Mouse (Mus musculus): ENCODE results near the gene 4921517D22Rik. TPM values are rescaled to one million over a fixed set of nuclear protein-coding genes. Genes with fewer than 3 reads are reported as not detected.
"Not testable (repeated sequence)": the region's sequence is repeated elsewhere in the genome, so short reads cannot be mapped to it uniquely, and the experiment has no call there.

Gene 4921517D22Rik
- polyA plus RNA-seq, 1 experiment from 2014 or later, result not detected

DNA sequence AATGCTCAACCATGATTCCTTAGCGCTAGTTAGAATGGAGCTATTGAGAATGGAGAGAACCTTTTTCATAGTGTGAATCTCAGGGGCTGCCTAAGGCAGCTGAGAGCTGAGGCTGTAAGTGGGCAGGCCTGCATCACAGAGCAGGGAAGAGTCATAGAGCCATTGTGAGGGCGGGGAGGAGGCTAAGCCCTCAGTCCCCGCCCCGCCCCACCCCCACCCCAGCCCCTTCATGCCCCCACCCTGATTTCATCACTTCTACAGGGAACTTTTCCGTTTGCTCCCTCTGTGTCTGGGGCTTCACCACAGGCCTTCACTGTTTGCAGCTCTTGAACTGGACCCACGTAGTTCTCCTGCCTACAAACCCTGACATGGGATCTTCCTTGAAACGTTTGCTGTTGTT is 37.7 kb upstream of the 4921517D22Rik start, which contains the start of gene Spata31d1d:
Gene Spata31d1d (minus strand): TSS at position 101 of the 400 bp plus-strand sequence.
- H3K4me2 ChIP-seq, result no peak within 1 kb of the TSS
- no peak within 1 kb of the TSS for H3K9ac ChIP-seq
- no peak for TF ChIP-seq CTCF (IDR thresholded peaks at IDR 0.05; ENCODE audit: low read depth)
- WGBS, result 35% methylated on average over 7 of the region's 7 CpGs
- no peak within 1 kb of the TSS for H3K4me3 ChIP-seq (ENCODE audit: low read depth, low read length)
- ATAC-seq (ENCODE audit: insufficient read depth) (no peak), DNase-seq (no peak)
- no peaks in the 10 kb centered on the region for H3K4me1 ChIP-seq (ENCODE audit: insufficient read depth)
- no peaks in the 10 kb centered on the region for H3K36me3 ChIP-seq (ENCODE audit: insufficient read depth)
- H3K27ac ChIP-seq (ENCODE audit: low read depth), result no peak within 1 kb of the TSS
- no peaks in the 10 kb centered on the region for H3K27me3 ChIP-seq (ENCODE audit: insufficient read depth, low read length)
- no peaks in the 10 kb centered on the region for H3K9me3 ChIP-seq (ENCODE audit: low read depth, low read length)

DNA sequence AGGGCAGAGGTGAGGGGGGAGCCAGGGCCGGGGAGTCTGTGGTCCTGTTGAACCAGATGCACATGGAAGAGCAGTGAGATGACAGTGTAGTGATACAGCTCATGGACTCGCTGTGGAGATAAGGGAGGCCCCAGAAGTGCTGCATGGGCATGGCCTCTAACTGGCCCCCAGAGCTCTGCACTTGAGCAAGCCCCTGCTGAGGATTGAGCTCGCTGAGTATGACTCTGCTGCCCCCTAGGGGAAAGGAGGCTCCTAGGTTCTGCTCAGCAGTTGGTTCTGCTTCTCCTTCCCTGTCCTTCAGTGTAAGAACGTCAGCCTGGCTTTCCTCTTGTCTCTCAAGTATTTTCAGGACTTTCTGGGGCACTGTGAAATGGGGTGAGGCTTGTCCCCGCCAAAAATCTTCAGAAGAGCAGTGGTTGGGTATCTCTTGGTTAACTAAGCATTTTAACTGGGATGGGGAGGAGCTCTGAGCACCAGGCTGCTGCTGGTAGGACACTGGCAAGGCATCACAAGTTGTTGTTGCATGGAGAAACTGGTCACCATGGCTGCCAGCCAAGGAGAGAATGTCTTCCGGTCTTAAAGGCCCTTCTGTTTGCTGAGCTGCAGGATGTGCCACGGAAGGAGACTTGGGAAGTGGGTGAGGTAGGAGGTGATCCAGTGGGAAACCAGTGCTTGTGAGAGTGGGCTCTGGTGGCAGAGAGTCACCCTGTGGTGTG is 34.6 kb upstream of the 4921517D22Rik start:
- H3K4me3 ChIP-seq (ENCODE audit: low read depth, low read length), result no peak overlapping the region
- no peaks in the 10 kb centered on the region for H3K36me3 ChIP-seq (ENCODE audit: insufficient read depth)
- no peak overlapping the region for H3K4me2 ChIP-seq
- ATAC-seq (ENCODE audit: insufficient read depth) (peak; percentile 92), DNase-seq (peak; percentile 95)
- no peak overlapping the region for H3K9ac ChIP-seq
- no peaks in the 10 kb centered on the region for H3K4me1 ChIP-seq (ENCODE audit: insufficient read depth)
- 22% methylated on average over 7 of the region's 7 CpGs for WGBS
- H3K9me3 ChIP-seq (ENCODE audit: low read depth, low read length), result no peaks in the 10 kb centered on the region
- H3K27ac ChIP-seq (ENCODE audit: low read depth), result no peak overlapping the region
- H3K27me3 ChIP-seq (ENCODE audit: insufficient read depth, low read length), result no peaks in the 10 kb centered on the region
- peak; percentile 96 for TF ChIP-seq CTCF (IDR thresholded peaks at IDR 0.05; ENCODE audit: low read depth)

DNA sequence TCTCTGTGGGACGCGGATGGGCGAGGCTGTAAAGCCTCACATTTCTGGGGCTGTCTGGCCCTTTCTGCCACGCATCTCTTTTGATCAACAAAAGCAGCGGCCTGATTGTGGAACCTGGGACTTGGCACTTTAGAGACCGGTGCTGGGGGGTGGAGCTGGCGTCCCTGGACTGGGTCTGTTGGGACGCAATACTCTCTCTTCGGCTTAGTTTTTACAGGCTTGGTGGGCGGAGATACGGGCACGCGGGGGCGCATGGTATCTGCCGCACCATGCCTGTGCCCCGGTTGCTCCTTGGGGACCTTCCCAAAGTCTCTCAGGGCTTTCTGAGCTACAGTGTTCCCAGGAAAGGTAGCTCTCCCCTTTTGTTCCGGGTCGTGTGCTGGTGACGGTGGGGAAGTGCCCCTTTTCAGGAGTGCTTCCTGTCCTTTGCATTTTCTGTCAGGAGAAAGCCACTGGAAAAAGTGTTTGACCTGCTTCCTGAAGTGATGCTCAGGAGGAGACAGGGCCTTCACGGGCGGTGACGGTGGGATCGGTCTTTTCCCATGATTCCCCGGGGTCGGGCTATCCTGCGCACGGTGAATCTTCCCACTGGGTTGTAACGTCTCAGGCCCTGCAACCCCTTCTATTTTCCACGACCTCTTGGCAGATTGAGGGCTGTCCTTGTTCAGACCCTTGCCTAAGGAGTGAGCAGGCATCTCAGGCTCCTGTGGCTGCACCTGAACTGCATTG is 32.4 kb upstream of the 4921517D22Rik start:
- no peaks in the 10 kb centered on the region for H3K27me3 ChIP-seq (ENCODE audit: insufficient read depth, low read length)
- WGBS, result 25% methylated on average over 29 of the region's 29 CpGs
- H3K9me3 ChIP-seq (ENCODE audit: low read depth, low read length), result no peaks in the 10 kb centered on the region
- peak overlapping the region; percentile 44 for H3K4me2 ChIP-seq
- peak overlapping the region; percentile 14; the same call in 1 of the 2 replicates for H3K4me3 ChIP-seq (ENCODE audit: low read depth, low read length)
- no peaks in the 10 kb centered on the region for H3K4me1 ChIP-seq (ENCODE audit: insufficient read depth)
- H3K9ac ChIP-seq, result no peak overlapping the region; the same call in 1 of the 2 replicates
- no peak overlapping the region for H3K27ac ChIP-seq (ENCODE audit: low read depth)
- H3K36me3 ChIP-seq (ENCODE audit: insufficient read depth), result no peaks in the 10 kb centered on the region
- ATAC-seq (ENCODE audit: insufficient read depth) (no peak), DNase-seq (peak; percentile 12)
- no peak for TF ChIP-seq CTCF (IDR thresholded peaks at IDR 0.05; ENCODE audit: low read depth)

DNA sequence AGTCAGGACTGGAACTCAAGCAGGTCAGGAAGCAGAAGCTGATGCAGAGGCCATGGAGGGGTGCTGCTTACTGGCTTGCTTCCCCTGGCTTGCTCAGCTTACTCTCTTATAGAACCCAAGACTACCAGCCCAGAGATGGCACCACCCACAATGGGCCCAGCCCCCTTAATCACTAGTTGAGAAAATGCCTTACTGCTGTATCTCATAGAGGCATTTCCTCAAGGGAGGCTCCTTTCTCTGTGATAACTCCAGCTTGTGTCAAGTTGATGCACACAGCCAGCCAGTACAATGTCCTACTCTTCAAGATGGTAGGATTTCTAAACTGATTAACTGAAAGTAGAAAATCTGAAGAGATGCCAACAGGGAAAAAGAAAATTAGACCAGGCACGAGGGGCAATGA is 28.2 kb upstream of the 4921517D22Rik start:
- not testable (repeated sequence) for H3K36me3 ChIP-seq (ENCODE audit: insufficient read depth); ATAC-seq (ENCODE audit: insufficient read depth); DNase-seq; H3K4me1 ChIP-seq (ENCODE audit: insufficient read depth); H3K27me3 ChIP-seq (ENCODE audit: insufficient read depth, low read length); H3K9me3 ChIP-seq (ENCODE audit: low read depth, low read length); H3K9ac ChIP-seq; H3K4me3 ChIP-seq (ENCODE audit: low read depth, low read length); H3K4me2 ChIP-seq; H3K27ac ChIP-seq (ENCODE audit: low read depth)
- 79% methylated on average over 1 of the region's 1 CpGs for WGBS

DNA sequence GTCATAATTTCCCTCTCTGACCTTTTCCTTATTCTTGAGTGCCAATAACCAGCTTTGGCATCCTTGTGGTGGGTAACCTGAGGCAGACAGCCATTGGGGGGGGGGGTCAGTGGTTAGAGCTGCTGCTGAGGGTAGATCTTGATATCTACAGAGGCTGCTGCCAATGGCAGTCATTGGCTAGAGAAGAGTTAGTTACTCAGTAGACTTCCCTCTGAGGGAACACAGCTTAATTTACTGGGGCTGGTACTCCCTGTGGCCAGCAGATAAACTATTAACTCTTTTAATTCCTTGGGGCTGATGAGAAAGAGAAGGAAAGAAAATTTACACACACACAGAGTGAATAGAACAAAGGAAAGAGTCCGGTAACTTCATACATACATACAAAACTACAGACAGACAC is 25.6 kb upstream of the 4921517D22Rik start:
- TF ChIP-seq CTCF (IDR thresholded peaks at IDR 0.05; ENCODE audit: low read depth), result no peak
- 89% methylated on average over 1 of the region's 1 CpGs for WGBS
- no peaks in the 10 kb centered on the region for H3K9me3 ChIP-seq (ENCODE audit: low read depth, low read length)

DNA sequence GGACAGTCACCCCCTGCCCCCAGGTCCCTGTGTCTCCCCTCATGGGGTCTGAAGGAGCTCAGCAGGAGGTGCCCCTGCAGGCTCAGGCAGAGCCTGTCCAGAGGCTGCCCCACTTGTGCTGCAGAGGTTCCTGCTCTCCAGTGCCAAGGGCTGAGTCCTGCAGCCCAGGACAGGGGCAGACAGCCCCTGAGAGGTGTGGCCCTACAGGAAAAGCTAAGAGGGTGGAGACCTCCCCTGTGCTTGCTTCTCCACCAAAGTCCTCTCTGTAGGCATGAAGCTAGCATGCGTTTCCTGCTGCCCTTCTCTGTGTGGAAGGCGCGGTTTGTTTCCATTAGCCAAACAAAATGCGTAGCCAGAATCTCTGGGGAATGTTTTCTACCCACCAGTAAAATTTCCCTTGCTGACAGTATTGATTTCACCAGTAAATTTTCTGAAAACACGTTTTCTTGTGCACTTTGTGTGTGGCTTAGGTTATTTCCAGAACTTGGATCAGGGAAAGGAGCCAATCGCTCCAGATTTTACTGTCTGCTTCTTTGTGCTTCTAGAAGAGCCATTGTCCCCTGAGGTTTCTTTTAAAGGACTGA is 25.0 kb upstream of the 4921517D22Rik start:
- DNase-seq, result peak; percentile 33
- H3K27ac ChIP-seq (ENCODE audit: low read depth); H3K4me2 ChIP-seq; H3K27me3 ChIP-seq (ENCODE audit: insufficient read depth, low read length); H3K4me1 ChIP-seq (ENCODE audit: insufficient read depth); H3K9me3 ChIP-seq (ENCODE audit: low read depth, low read length); H3K36me3 ChIP-seq (ENCODE audit: insufficient read depth); H3K4me3 ChIP-seq (ENCODE audit: low read depth, low read length); H3K9ac ChIP-seq: not testable (repeated sequence)
- 37% methylated on average over 6 of the region's 6 CpGs for WGBS
- ATAC-seq (ENCODE audit: insufficient read depth), result peak; percentile 44; the same call in 1 of the 2 replicates

More for the DNA sequence above, 25.6 kb upstream of the 4921517D22Rik start:
- no peak overlapping the region for H3K4me3 ChIP-seq (ENCODE audit: low read depth, low read length)
- no peak overlapping the region for H3K27ac ChIP-seq (ENCODE audit: low read depth)
- no peaks in the 10 kb centered on the region for H3K36me3 ChIP-seq (ENCODE audit: insufficient read depth)
- H3K4me2 ChIP-seq, result no peak overlapping the region
- H3K4me1 ChIP-seq (ENCODE audit: insufficient read depth), result no peaks in the 10 kb centered on the region
- H3K27me3 ChIP-seq (ENCODE audit: insufficient read depth, low read length), result no peaks in the 10 kb centered on the region
- H3K9ac ChIP-seq, result no peak overlapping the region
- no peak for DNase-seq
- ATAC-seq (ENCODE audit: insufficient read depth), result no peak

DNA sequence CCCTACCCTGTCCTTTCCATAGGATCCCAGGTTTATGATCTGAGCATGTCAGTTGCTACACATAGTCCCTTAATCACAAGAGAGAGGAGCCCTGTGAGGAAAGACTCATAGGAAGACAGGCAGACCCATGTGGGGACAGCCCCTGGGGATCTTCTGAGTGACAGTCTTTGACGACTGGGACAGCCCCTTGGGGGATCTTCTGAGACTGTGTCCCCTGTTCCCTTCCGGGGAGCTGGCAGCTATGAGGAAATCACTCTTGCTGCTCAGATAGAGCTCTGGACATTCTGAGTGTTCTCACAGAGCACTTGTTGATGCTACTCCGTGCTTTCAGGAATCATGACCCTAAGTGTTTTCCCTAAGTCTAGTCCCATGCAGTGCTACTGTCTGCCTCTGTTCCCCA is 19.8 kb upstream of the 4921517D22Rik start:
- H3K27me3 ChIP-seq (ENCODE audit: insufficient read depth, low read length), result no peaks in the 10 kb centered on the region
- H3K4me1 ChIP-seq (ENCODE audit: insufficient read depth), result no peaks in the 10 kb centered on the region
- H3K4me3 ChIP-seq (ENCODE audit: low read depth, low read length), result no peak overlapping the region
- DNase-seq (no peak), ATAC-seq (ENCODE audit: insufficient read depth) (no peak)
- H3K36me3 ChIP-seq (ENCODE audit: insufficient read depth), result no peaks in the 10 kb centered on the region
- H3K9me3 ChIP-seq (ENCODE audit: low read depth, low read length), result no peaks in the 10 kb centered on the region
- H3K9ac ChIP-seq, result no peak overlapping the region
- no peak overlapping the region for H3K27ac ChIP-seq (ENCODE audit: low read depth)
- TF ChIP-seq CTCF (IDR thresholded peaks at IDR 0.05; ENCODE audit: low read depth), result no peak
- 31% methylated on average over 3 of the region's 3 CpGs for WGBS
- H3K4me2 ChIP-seq, result no peak overlapping the region

DNA sequence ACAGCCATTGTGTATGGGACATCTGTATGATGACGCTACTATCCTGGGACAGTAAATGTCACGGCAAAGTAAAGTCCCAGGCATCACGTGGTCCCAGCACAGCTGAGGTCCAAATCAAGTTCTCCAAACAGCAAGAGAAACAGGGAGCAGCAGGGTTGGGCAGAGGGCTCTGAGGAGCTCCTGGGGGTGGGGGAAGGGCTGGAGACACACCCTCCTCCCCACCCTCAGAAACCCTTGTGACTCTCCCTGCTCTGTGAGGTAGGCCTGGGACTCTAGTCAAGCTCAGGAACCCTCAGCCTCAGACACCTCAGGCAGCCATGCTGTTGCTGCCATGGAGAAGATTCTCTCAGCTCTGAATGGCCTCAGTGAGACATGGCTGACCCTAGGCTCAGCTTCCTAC is 18.1 kb upstream of the 4921517D22Rik start, which contains the start of gene Spata31d1b:
Gene Spata31d1b (plus strand): TSS at position 301 of the 400 bp plus-strand sequence.
- not testable (repeated sequence) for ATAC-seq (ENCODE audit: insufficient read depth); H3K27ac ChIP-seq (ENCODE audit: low read depth)
- 73% methylated on average over 3 of the region's 3 CpGs for WGBS

More for the DNA sequence above, 18.1 kb upstream of the 4921517D22Rik start, which contains the start of gene Spata31d1b:
- H3K4me1 ChIP-seq (ENCODE audit: insufficient read depth); H3K4me3 ChIP-seq (ENCODE audit: low read depth, low read length); H3K27me3 ChIP-seq (ENCODE audit: insufficient read depth, low read length); H3K9ac ChIP-seq; H3K9me3 ChIP-seq (ENCODE audit: low read depth, low read length); H3K36me3 ChIP-seq (ENCODE audit: insufficient read depth); DNase-seq; H3K4me2 ChIP-seq: not testable (repeated sequence)

Measured in lung, embryonic 14.5 days (tissue).